Mouse (Mus musculus): ENCODE measurements at regions not wholly inside any gene's neighbourhood (a gene's known extent, or its start where the extent isn't known, plus 50 kb on each side); places are given as distances from the start of the nearest gene placed in this dataset.

GRCm38 (mm10) chr1:64361959-64362638 lies 170.3 kb upstream of the Creb1 start:
- DNase-seq (ENCODE audit: low spot score in 2 of 2): no peak

- DNase-seq (ENCODE audit: low spot score in 2 of 2): no peak
Observed at GRCm38 (mm10) chr1:64343268-64343667, 189.2 kb upstream of the Creb1 start.

- DNase-seq (ENCODE audit: low spot score in 2 of 2): no peak
Observed at GRCm38 (mm10) chr1:64341596-64341995, 190.8 kb upstream of the Creb1 start.

- no peak for DNase-seq (ENCODE audit: low spot score in 2 of 2)
Observed at GRCm38 (mm10) chr1:64338575-64338961, 193.9 kb upstream of the Creb1 start.

- no peak for DNase-seq (ENCODE audit: low spot score in 2 of 2)
Observed at GRCm38 (mm10) chr1:64337619-64338574, 194.5 kb upstream of the Creb1 start.

GRCm38 (mm10) chr1:64331566-64331965 lies 200.9 kb upstream of the Creb1 start:
- DNase-seq (ENCODE audit: low spot score in 2 of 2): no peak

- DNase-seq (ENCODE audit: low spot score in 2 of 2): no peak
Observed at GRCm38 (mm10) chr1:64330721-64331120, 201.7 kb upstream of the Creb1 start.

- DNase-seq (ENCODE audit: low spot score in 2 of 2): no peak
Observed at GRCm38 (mm10) chr1:64322197-64322596, 200.1 kb upstream of the Klf7 start.

- no peak for DNase-seq (ENCODE audit: low spot score in 2 of 2)
Observed at GRCm38 (mm10) chr1:64319155-64319582, 197.1 kb upstream of the Klf7 start.

- no peak for DNase-seq (ENCODE audit: low spot score in 2 of 2)
Observed at GRCm38 (mm10) chr1:64318440-64319154, 196.5 kb upstream of the Klf7 start.

GRCm38 (mm10) chr1:64317032-64317636 lies 195.1 kb upstream of the Klf7 start:
- no peak for DNase-seq (ENCODE audit: low spot score in 2 of 2)

- no peak for DNase-seq (ENCODE audit: low spot score in 2 of 2)
Observed at GRCm38 (mm10) chr1:64311371-64311770, 189.3 kb upstream of the Klf7 start.

GRCm38 (mm10) chr1:64308560-64308959 lies 186.5 kb upstream of the Klf7 start:
- DNase-seq (ENCODE audit: low spot score in 2 of 2): no peak

GRCm38 (mm10) chr1:64308088-64308487 lies 186.0 kb upstream of the Klf7 start:
- DNase-seq (ENCODE audit: low spot score in 2 of 2): no peak

GRCm38 (mm10) chr1:64305427-64306213 lies 183.5 kb upstream of the Klf7 start:
- peak in 1 of 2 experiments; percentile 64 for DNase-seq (ENCODE audit: low spot score in 2 of 2)

- peak; percentile 28 to 42 for DNase-seq (ENCODE audit: low spot score in 2 of 2)
Observed at GRCm38 (mm10) chr1:64302833-64303358, 180.8 kb upstream of the Klf7 start.

GRCm38 (mm10) chr1:64301530-64302061 lies 179.5 kb upstream of the Klf7 start:
- DNase-seq (ENCODE audit: low spot score in 2 of 2): no peak

- no peak for DNase-seq (ENCODE audit: low spot score in 2 of 2)
Observed at GRCm38 (mm10) chr1:64300951-64301529, 179.0 kb upstream of the Klf7 start.

- DNase-seq (ENCODE audit: low spot score in 2 of 2): no peak
Observed at GRCm38 (mm10) chr1:64298950-64299349, 176.9 kb upstream of the Klf7 start.

- no peak for DNase-seq (ENCODE audit: low spot score in 2 of 2)
Observed at GRCm38 (mm10) chr1:64298188-64298587, 176.1 kb upstream of the Klf7 start.
